Mouse (Mus musculus): ENCODE data around the gene Arid5a. TPM values are rescaled to one million over a fixed set of nuclear protein-coding genes. Genes with fewer than 3 reads are reported as not detected.
A peak's percentile ranks its signal among the peaks of the same experiment; 100 is the strongest.

The Arid5a gene
- polyA plus RNA-seq, 1 experiment, result 2.4 TPM

- TF ChIP-seq CTCF (IDR thresholded peaks at IDR 0.05; ENCODE audit: control insufficient read depth, insufficient read depth, insufficient replicate concordance, low read depth, low read length), result no peak
- no peak for TF ChIP-seq POLR2A (IDR thresholded peaks at IDR 0.05; ENCODE audit: control insufficient read depth, low read depth, low read length)
- peak overlapping the region; percentile 93 for H3K4me3 ChIP-seq (ENCODE audit: control insufficient read depth, low read depth, low read length)
- H3K27ac ChIP-seq (ENCODE audit: control insufficient read depth, insufficient read depth, low read depth, low read length), result peak overlapping the region; percentile 95
- peaks cover 13% of the 10 kb centered on the region for H3K4me1 ChIP-seq (ENCODE audit: control insufficient read depth, insufficient read depth, low read length)
- peaks cover 5% of the 10 kb centered on the region; the same call in 1 of the 2 replicates for H3K36me3 ChIP-seq (ENCODE audit: control insufficient read depth, insufficient read depth, low read length)
- no peaks in the 10 kb centered on the region for H3K27me3 ChIP-seq (ENCODE audit: control insufficient read depth, insufficient read depth, low read length)
Measured at GRCm38 (mm10) chr1:36368112-36368968, 60.8 kb downstream of the Arid5a start.

DNA sequence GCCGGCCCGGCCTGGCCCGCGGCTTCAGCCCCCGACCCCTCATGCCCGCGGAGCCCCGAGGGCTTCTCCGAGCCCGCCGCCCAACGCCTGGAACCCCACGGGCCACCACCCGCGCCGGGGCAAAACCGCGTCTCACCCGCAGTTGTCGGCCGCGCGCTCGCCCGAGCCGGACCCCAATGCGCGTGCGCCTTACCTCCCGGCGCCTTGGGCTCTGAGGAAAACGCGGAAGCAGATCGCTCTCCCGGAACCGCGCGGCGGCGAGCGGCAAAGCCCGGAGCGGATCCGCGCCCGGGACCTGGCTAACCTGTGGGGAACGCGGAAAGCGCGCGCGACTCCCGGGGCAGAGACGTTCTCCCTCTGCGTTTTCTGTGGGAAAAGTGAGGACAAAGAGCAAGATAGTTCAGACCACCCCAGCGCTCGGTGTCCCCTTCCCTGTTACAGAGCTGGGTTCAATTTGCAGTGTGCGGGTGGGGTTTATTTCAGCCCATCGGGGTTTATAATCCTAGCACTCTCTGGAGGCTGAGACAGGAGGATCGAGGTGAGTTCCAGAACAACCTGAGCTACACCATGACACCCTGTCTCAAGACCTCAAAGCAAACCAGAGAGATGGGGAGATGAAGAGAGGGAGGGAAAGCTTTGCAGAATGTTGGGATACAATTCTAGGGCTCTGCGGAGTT is 61.6 kb downstream of the Arid5a start, which contains the start of gene Kansl3:
Gene Kansl3, minus strand, starts transcription at position 213 of the 677 bp plus-strand sequence.
- no peaks in the 10 kb centered on the region for H3K27me3 ChIP-seq (ENCODE audit: control insufficient read depth, insufficient read depth, low read length)
- peak within 1 kb of the TSS; percentile 93 for H3K4me3 ChIP-seq (ENCODE audit: control insufficient read depth, low read depth, low read length)
- H3K36me3 ChIP-seq (ENCODE audit: control insufficient read depth, insufficient read depth, low read length), result peaks cover 5% of the 10 kb centered on the region; the same call in 1 of the 2 replicates
- peaks cover 13% of the 10 kb centered on the region for H3K4me1 ChIP-seq (ENCODE audit: control insufficient read depth, insufficient read depth, low read length)
- TF ChIP-seq POLR2A (IDR thresholded peaks at IDR 0.05; ENCODE audit: control insufficient read depth, low read depth, low read length), result peak; percentile 91
- TF ChIP-seq CTCF (IDR thresholded peaks at IDR 0.05; ENCODE audit: control insufficient read depth, insufficient read depth, insufficient replicate concordance, low read depth, low read length), result no peak
- peak within 1 kb of the TSS; percentile 95 for H3K27ac ChIP-seq (ENCODE audit: control insufficient read depth, insufficient read depth, low read depth, low read length)

GRCm38 (mm10) chr1:36370918-36371317 is 63.4 kb downstream of the Arid5a start:
- Histone ChIP-seq H3K27me3 (ENCODE audit: control insufficient read depth, insufficient read depth, low read length) (no peaks in the 10 kb centered on the region), H3K36me3 (ENCODE audit: control insufficient read depth, insufficient read depth, low read length) (peaks cover 3% of the 10 kb centered on the region; the same call in 1 of the 2 replicates), H3K4me3 (ENCODE audit: control insufficient read depth, low read depth, low read length) (peak overlapping the region; percentile 6; the same call in 1 of the 2 replicates), H3K27ac (ENCODE audit: control insufficient read depth, insufficient read depth, low read depth, low read length) (no peak overlapping the region), H3K4me1 (ENCODE audit: control insufficient read depth, insufficient read depth, low read length) (peaks cover 16% of the 10 kb centered on the region)
- TF ChIP-seq POLR2A (IDR thresholded peaks at IDR 0.05; ENCODE audit: control insufficient read depth, low read depth, low read length), result no peak
- no peak for TF ChIP-seq CTCF (IDR thresholded peaks at IDR 0.05; ENCODE audit: control insufficient read depth, insufficient read depth, insufficient replicate concordance, low read depth, low read length)

GRCm38 (mm10) chr1:36371934-36372845 is 64.7 kb downstream of the Arid5a start, which contains the start of gene Fer1l5:
Fer1l5 (plus strand) TSS chr1:36372291.
- H3K36me3 ChIP-seq (ENCODE audit: control insufficient read depth, insufficient read depth, low read length), result no peaks in the 10 kb centered on the region; the same call in 1 of the 2 replicates
- TF ChIP-seq POLR2A (IDR thresholded peaks at IDR 0.05; ENCODE audit: control insufficient read depth, low read depth, low read length) (peak; percentile 77; the same call in 1 of the 2 replicates), CTCF (IDR thresholded peaks at IDR 0.05; ENCODE audit: control insufficient read depth, insufficient read depth, insufficient replicate concordance, low read depth, low read length) (no peak)
- H3K27ac ChIP-seq (ENCODE audit: control insufficient read depth, insufficient read depth, low read depth, low read length), result peak within 1 kb of the TSS; percentile 14; the same call in 1 of the 2 replicates
- no peaks in the 10 kb centered on the region for H3K27me3 ChIP-seq (ENCODE audit: control insufficient read depth, insufficient read depth, low read length)
- peaks cover 16% of the 10 kb centered on the region for H3K4me1 ChIP-seq (ENCODE audit: control insufficient read depth, insufficient read depth, low read length)
- peak within 1 kb of the TSS; percentile 79 for H3K4me3 ChIP-seq (ENCODE audit: control insufficient read depth, low read depth, low read length)

Other genes with a start within 250 kb of the Arid5a start
- gene Hs6st1, start 239.3 kb upstream of the Arid5a start, polyA plus RNA-seq (2012; rRNA removed), result 4.9 and 5.0 TPM in 2 replicates
- 6.0 and 8.4 TPM in 2 replicates for gene Uggt1, start 63.0 kb upstream of the Arid5a start, polyA plus RNA-seq (2012; rRNA removed)
- gene Neurl3, start 33.1 kb upstream of the Arid5a start, polyA plus RNA-seq (2012; rRNA removed), result 0.12 and 0.32 TPM in 2 replicates
- 118 and 141 TPM in 2 replicates for gene Kansl3, start 61.4 kb downstream of the Arid5a start, polyA plus RNA-seq (2012; rRNA removed)
- gene Fer1l5, start 64.6 kb downstream of the Arid5a start, polyA plus RNA-seq (2012; rRNA removed), result 80.7 and 80.9 TPM in 2 replicates
- gene Lman2l, start 137.5 kb downstream of the Arid5a start, polyA plus RNA-seq (2012; rRNA removed), result 18.7 and 22.1 TPM in 2 replicates
- gene Cnnm4, start 163.9 kb downstream of the Arid5a start, polyA plus RNA-seq (2012; rRNA removed), result 14.1 and 14.6 TPM in 2 replicates
- gene Cnnm3, start 204.1 kb downstream of the Arid5a start, polyA plus RNA-seq (2012; rRNA removed), result 5.6 and 5.9 TPM in 2 replicates
- 11.0 and 11.5 TPM in 2 replicates for gene Ankrd23, start 229.2 kb downstream of the Arid5a start, polyA plus RNA-seq (2012; rRNA removed)
- 0.05 and 0.08 TPM in 2 replicates for gene Gm42417, start 231.7 kb downstream of the Arid5a start, polyA plus RNA-seq (2012; rRNA removed)
- 13.7 and 17.0 TPM in 2 replicates for gene Ankrd39, start 239.7 kb downstream of the Arid5a start, polyA plus RNA-seq (2012; rRNA removed)